Mouse (Mus musculus): ENCODE measurements around the gene Reep3. TPM values are rescaled to one million over a fixed set of nuclear protein-coding genes. Genes with fewer than 3 reads are reported as not detected.
"Not testable (repeated sequence)": the region's sequence is repeated elsewhere in the genome, so short reads cannot be mapped to it uniquely, and the experiment has no call there.

Gene Reep3
- polyA plus RNA-seq, 1 experiment from 2014 or later, result 38.2 TPM

DNA sequence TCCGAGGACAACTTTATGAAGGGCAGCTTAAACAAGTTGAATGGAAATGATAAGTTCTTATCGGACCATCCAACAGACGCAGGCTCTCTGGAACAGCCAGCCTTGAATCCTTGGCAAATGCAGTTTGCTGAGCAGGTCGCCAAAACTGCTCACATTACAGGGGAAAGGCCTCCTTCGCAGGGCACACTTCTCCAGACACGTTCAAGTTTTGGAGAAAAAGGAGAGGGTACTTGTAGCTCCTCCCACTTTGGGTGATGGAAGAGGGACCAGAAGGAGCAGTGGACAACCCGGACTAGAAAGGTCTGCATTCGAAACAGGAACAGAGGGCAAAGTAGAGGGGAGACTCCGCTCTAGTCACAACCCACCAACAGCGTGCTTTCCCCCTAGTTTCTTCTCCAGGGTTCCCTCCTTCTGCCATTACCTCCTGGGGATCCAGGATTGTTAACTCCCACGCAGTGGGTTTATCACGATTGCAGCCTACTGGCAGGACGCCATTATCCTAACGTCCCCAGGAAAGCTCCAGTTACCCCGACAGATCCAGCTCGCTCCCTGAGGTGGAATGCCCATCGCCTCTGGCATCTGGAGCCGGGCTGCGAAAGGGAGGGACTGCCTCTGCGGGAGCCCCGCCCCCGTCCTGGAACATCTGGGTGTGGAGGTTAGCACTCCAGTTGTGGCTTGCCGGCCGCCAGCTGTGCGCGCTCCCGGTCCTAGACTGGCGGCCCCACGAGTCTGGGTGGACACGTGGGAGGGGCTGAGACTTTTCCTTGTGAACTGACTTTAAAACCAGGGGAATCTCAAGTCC, 94.3 kb downstream of the Reep3 start:
- H3K9ac ChIP-seq (ENCODE audit: low read length), result peak overlapping the region; percentile 14

DNA sequence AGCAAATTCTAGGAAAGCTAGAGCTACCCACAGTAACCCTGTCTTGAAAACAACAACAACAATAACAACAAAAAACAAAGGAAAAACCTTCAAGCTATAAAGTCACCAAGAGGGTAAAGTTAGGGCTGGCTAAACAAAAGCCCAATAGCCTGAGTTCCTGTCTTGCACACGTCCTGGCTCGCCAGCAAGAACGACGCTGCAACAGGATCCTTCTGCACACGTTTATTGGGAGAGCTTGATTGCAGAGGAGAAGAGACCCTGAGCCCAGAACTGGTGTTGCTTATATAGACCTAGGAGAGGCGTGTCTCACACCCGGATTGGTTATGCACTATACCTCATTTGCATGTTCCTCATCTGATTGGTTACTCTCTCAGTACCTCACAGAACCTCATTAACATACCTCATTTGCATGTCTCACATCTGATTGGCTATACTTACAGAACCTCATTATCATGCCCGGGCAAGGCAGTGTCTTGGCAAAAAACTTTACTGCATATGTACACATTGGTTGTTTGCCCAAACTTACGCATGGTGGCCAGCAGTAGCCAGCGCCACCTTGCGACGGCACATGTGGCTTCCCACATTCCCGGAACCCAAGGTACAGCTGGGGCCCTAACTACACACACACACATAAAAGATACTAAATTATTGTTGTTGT, 95.7 kb downstream of the Reep3 start:
- DNase-seq (ENCODE audit: low spot score); H3K4me3 ChIP-seq (ENCODE audit: low read depth, low read length); H3K4me2 ChIP-seq (ENCODE audit: low read length); ATAC-seq (replicated peaks; ENCODE audit: low FRiP score, low TSS enrichment, low read depth); H3K27ac ChIP-seq (ENCODE audit: low read depth); H3K27me3 ChIP-seq (replicated peaks; ENCODE audit: control insufficient read depth, insufficient read depth, low read length); H3K36me3 ChIP-seq (ENCODE audit: control insufficient read depth, insufficient read depth, low read length); H3K9me3 ChIP-seq (ENCODE audit: control insufficient read depth, low read length); H3K9ac ChIP-seq (ENCODE audit: low read length): not testable (repeated sequence)
- WGBS, result 94% methylated on average over 13 of the region's 13 CpGs
- peaks cover 26% of the 10 kb centered on the region; the same call in 1 of the 2 replicates for H3K4me1 ChIP-seq (replicated peaks; ENCODE audit: control insufficient read depth, insufficient read depth, low read length)

More for the DNA sequence above, 94.3 kb downstream of the Reep3 start:
- no peaks in the 10 kb centered on the region for H3K9me3 ChIP-seq (ENCODE audit: control insufficient read depth, low read length)
- DNase-seq (ENCODE audit: low spot score), result no peak
- H3K4me1 ChIP-seq (replicated peaks; ENCODE audit: control insufficient read depth, insufficient read depth, low read length), result peaks cover 26% of the 10 kb centered on the region; the same call in 1 of the 2 replicates
- H3K36me3 ChIP-seq (ENCODE audit: control insufficient read depth, insufficient read depth, low read length), result no peaks in the 10 kb centered on the region
- peak overlapping the region; percentile 91 for H3K27ac ChIP-seq (ENCODE audit: low read depth)
- peak; percentile 74 for ATAC-seq (replicated peaks; ENCODE audit: low FRiP score, low TSS enrichment, low read depth)
- peak overlapping the region; percentile 16 for H3K4me3 ChIP-seq (ENCODE audit: low read depth, low read length)
- WGBS, result 12% methylated on average over 30 of the region's 30 CpGs
- H3K27me3 ChIP-seq (replicated peaks; ENCODE audit: control insufficient read depth, insufficient read depth, low read length), result no peaks in the 10 kb centered on the region
- peak overlapping the region; percentile 50 for H3K4me2 ChIP-seq (ENCODE audit: low read length)

DNA sequence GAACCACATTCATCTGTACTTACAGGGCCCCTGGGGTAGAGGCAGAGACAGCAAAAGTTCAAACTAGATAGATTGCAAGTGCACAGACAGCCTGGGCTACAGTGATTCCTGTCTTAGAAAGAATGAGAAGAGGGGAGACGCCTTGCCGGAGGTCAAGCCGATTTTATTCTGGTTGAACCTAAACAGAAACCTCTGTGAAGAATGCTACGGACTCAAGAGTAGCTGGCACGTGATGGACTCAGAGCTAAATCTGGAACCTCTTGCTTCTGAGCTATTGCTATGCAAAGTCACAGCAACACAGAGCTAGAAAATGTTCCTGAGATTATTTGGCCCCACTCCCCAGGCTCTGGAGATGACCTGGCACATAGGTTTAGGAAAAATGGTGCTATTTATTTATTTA, 96.6 kb downstream of the Reep3 start:
- no peaks in the 10 kb centered on the region for H3K36me3 ChIP-seq (ENCODE audit: control insufficient read depth, insufficient read depth, low read length)
- H3K9ac ChIP-seq (ENCODE audit: low read length), result no peak overlapping the region
- H3K9me3 ChIP-seq (ENCODE audit: control insufficient read depth, low read length), result no peaks in the 10 kb centered on the region
- H3K4me2 ChIP-seq (ENCODE audit: low read length), result no peak overlapping the region
- H3K4me3 ChIP-seq (ENCODE audit: low read depth, low read length), result no peak overlapping the region
- WGBS, result 80% methylated on average over 5 of the region's 5 CpGs
- H3K27ac ChIP-seq (ENCODE audit: low read depth), result no peak overlapping the region
- H3K4me1 ChIP-seq (replicated peaks; ENCODE audit: control insufficient read depth, insufficient read depth, low read length), result peaks cover 28% of the 10 kb centered on the region
- DNase-seq (ENCODE audit: low spot score) (no peak), ATAC-seq (replicated peaks; ENCODE audit: low FRiP score, low TSS enrichment, low read depth) (no peak)
- H3K27me3 ChIP-seq (replicated peaks; ENCODE audit: control insufficient read depth, insufficient read depth, low read length), result no peaks in the 10 kb centered on the region

- Histone ChIP-seq H3K9me3 (ENCODE audit: control insufficient read depth, low read length) (no peaks in the 10 kb centered on the region), H3K4me3 (ENCODE audit: low read depth, low read length) (no peak overlapping the region)
- 89% methylated on average over 7 of the region's 7 CpGs for WGBS
Measured at GRCm38 (mm10) chr10:66998770-66999169, 98.0 kb downstream of the Reep3 start.

GRCm38 (mm10) chr10:66995181-66995580, 101.6 kb downstream of the Reep3 start:
- H3K27ac ChIP-seq (ENCODE audit: low read depth), result peak overlapping the region; percentile 57; the same call in 1 of the 2 replicates
- no peak overlapping the region for H3K4me3 ChIP-seq (ENCODE audit: low read depth, low read length)
- no peaks in the 10 kb centered on the region for H3K36me3 ChIP-seq (ENCODE audit: control insufficient read depth, insufficient read depth, low read length)
- no peak overlapping the region for H3K4me2 ChIP-seq (ENCODE audit: low read length)
- DNase-seq (ENCODE audit: low spot score) (no peak), ATAC-seq (replicated peaks; ENCODE audit: low FRiP score, low TSS enrichment, low read depth) (no peak)
- no peaks in the 10 kb centered on the region for H3K27me3 ChIP-seq (replicated peaks; ENCODE audit: control insufficient read depth, insufficient read depth, low read length)
- H3K4me1 ChIP-seq (replicated peaks; ENCODE audit: control insufficient read depth, insufficient read depth, low read length), result peaks cover 8% of the 10 kb centered on the region
- WGBS, result 54% methylated on average over 6 of the region's 6 CpGs
- no peaks in the 10 kb centered on the region for H3K9me3 ChIP-seq (ENCODE audit: control insufficient read depth, low read length)
- no peak overlapping the region for H3K9ac ChIP-seq (ENCODE audit: low read length)

More at GRCm38 (mm10) chr10:66998770-66999169, 98.0 kb downstream of the Reep3 start:
- ATAC-seq (replicated peaks; ENCODE audit: low FRiP score, low TSS enrichment, low read depth), result no peak
- no peak for DNase-seq (ENCODE audit: low spot score)
- Histone ChIP-seq H3K9ac (ENCODE audit: low read length) (no peak overlapping the region), H3K4me2 (ENCODE audit: low read length) (no peak overlapping the region), H3K4me1 (replicated peaks; ENCODE audit: control insufficient read depth, insufficient read depth, low read length) (peaks cover 25% of the 10 kb centered on the region), H3K36me3 (ENCODE audit: control insufficient read depth, insufficient read depth, low read length) (no peaks in the 10 kb centered on the region), H3K27me3 (replicated peaks; ENCODE audit: control insufficient read depth, insufficient read depth, low read length) (no peaks in the 10 kb centered on the region), H3K27ac (ENCODE audit: low read depth) (no peak overlapping the region)

- no peaks in the 10 kb centered on the region for H3K36me3 ChIP-seq (ENCODE audit: control insufficient read depth, insufficient read depth, low read length)
- H3K4me1 ChIP-seq (replicated peaks; ENCODE audit: control insufficient read depth, insufficient read depth, low read length), result peaks cover 8% of the 10 kb centered on the region
- H3K4me3 ChIP-seq (ENCODE audit: low read depth, low read length), result no peak overlapping the region
- H3K27me3 ChIP-seq (replicated peaks; ENCODE audit: control insufficient read depth, insufficient read depth, low read length), result no peaks in the 10 kb centered on the region
- ATAC-seq (replicated peaks; ENCODE audit: low FRiP score, low TSS enrichment, low read depth), result 0 out of 2 replicates have a peak, but pooled peaks have one; percentile 60
- H3K9me3 ChIP-seq (ENCODE audit: control insufficient read depth, low read length), result no peaks in the 10 kb centered on the region
- H3K27ac ChIP-seq (ENCODE audit: low read depth), result peak overlapping the region; percentile 57
- DNase-seq (ENCODE audit: low spot score), result no peak
- WGBS, result 53% methylated on average over 5 of the region's 5 CpGs
- no peak overlapping the region for H3K9ac ChIP-seq (ENCODE audit: low read length)
- no peak overlapping the region for H3K4me2 ChIP-seq (ENCODE audit: low read length)
Measured at GRCm38 (mm10) chr10:66994469-66994868, 102.3 kb downstream of the Reep3 start.

DNA sequence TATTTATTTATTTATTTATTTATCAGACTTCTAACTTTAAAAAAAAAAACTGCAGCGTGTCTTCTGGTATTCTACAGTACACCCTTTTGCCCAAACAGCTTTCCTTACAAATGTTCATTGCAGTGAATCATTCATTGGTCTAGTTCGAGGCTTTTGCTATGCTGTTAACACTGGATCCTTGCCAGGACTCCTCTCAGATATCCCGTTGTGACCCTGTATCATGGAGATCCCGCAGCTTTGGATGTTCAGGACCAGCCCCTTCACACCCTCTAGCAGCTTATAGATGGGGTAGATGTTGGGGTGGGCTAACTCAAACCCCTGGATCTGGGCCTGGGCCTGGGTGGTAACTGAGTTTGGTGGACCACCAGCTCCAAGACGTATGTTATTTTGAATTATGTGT, 104.2 kb downstream of the Reep3 start:
- peaks cover 8% of the 10 kb centered on the region for H3K4me1 ChIP-seq (replicated peaks; ENCODE audit: control insufficient read depth, insufficient read depth, low read length)
- H3K4me3 ChIP-seq (ENCODE audit: low read depth, low read length), result no peak overlapping the region
- ATAC-seq (replicated peaks; ENCODE audit: low FRiP score, low TSS enrichment, low read depth) (no peak), DNase-seq (ENCODE audit: low spot score) (no peak)
- H3K36me3 ChIP-seq (ENCODE audit: control insufficient read depth, insufficient read depth, low read length), result no peaks in the 10 kb centered on the region
- no peak overlapping the region for H3K4me2 ChIP-seq (ENCODE audit: low read length)
- no peak overlapping the region for H3K27ac ChIP-seq (ENCODE audit: low read depth)
- no peaks in the 10 kb centered on the region for H3K27me3 ChIP-seq (replicated peaks; ENCODE audit: control insufficient read depth, insufficient read depth, low read length)
- 56% methylated on average over 5 of the region's 5 CpGs for WGBS
- 0 out of 2 replicates have a peak, but pooled peaks cover 4% of the 10 kb centered on the region for H3K9me3 ChIP-seq (ENCODE audit: control insufficient read depth, low read length)
- H3K9ac ChIP-seq (ENCODE audit: low read length), result no peak overlapping the region

DNA sequence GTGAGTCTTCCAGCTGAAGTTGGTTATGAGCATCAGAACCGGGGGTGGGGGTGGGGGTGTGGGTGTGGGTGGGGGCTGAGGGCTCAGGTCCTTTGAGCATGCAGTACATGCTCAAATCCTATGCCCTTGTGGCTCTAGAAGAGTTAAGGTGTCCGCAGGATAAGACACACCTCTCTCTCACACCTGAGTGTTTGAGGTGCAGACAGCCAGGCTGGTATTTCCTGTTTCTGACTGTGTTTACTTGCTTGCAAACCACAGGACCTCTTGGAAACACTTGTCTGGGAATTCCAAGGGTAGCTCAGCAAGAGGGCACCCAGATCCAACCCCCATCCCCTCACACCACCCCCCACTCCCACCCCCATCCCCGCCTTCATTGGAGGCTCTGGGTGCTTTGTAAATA, 106.2 kb downstream of the Reep3 start:
- H3K9ac ChIP-seq (ENCODE audit: low read length), result no peak overlapping the region
- H3K4me3 ChIP-seq (ENCODE audit: low read depth, low read length), result no peak overlapping the region
- no peak overlapping the region for H3K27ac ChIP-seq (ENCODE audit: low read depth)
- DNase-seq (ENCODE audit: low spot score) (no peak), ATAC-seq (replicated peaks; ENCODE audit: low FRiP score, low TSS enrichment, low read depth) (no peak)
- no peaks in the 10 kb centered on the region for H3K36me3 ChIP-seq (ENCODE audit: control insufficient read depth, insufficient read depth, low read length)
- H3K9me3 ChIP-seq (ENCODE audit: control insufficient read depth, low read length), result 0 out of 2 replicates have a peak, but pooled peaks cover 4% of the 10 kb centered on the region
- WGBS, result 64% methylated on average over 3 of the region's 3 CpGs
- H3K4me1 ChIP-seq (replicated peaks; ENCODE audit: control insufficient read depth, insufficient read depth, low read length), result peaks cover 8% of the 10 kb centered on the region
- no peak overlapping the region for H3K4me2 ChIP-seq (ENCODE audit: low read length)
- H3K27me3 ChIP-seq (replicated peaks; ENCODE audit: control insufficient read depth, insufficient read depth, low read length), result no peaks in the 10 kb centered on the region

All from intestine, embryonic 14.5 days (tissue).